Mouse (Mus musculus) testis, postnatal 10 days (tissue): Measurements from ENCODE around the gene Mphosph6.

ENCODE experiments used
- DNase-seq: peaks from one replicate; pipeline ENCODE4 v3.0.0; 2021; ENCODE audit warnings: low spot score

Gene Mphosph6

DNA sequence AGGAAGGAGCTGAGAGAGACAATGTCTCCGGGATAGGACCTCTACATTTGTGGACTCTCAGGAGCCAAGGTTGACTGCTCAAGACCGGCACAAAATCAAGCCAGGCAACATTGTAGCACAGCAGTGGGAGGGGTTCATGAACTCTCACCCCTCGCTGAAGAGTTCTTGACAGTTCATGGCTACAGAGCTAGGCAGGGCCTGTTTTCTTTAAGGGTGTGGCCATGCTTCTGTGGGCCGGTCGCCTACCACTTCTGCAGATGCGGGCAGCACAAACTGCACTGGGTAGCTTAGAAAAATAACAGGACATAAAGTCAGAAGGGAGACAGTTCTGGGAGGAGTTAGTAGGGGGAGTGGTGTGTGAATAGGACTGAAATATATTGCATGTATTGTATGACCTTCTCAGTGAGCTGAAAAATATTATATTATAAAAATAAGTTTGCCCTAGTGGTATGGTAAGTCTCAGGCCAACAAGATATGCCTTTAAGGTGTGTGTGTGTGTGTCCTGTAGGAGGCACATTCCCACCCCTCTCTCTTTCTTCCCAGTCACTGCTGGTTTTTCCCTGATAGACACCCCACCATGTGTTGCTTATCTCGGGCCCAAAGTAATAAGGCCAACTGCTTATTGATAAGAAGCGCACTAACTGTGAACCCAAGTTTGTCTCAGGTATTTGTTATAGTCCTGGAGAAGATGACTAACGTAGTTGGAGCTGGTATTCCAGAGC lies 30.5 kb downstream of the Mphosph6 start:
- DNase-seq, result no peak

DNA sequence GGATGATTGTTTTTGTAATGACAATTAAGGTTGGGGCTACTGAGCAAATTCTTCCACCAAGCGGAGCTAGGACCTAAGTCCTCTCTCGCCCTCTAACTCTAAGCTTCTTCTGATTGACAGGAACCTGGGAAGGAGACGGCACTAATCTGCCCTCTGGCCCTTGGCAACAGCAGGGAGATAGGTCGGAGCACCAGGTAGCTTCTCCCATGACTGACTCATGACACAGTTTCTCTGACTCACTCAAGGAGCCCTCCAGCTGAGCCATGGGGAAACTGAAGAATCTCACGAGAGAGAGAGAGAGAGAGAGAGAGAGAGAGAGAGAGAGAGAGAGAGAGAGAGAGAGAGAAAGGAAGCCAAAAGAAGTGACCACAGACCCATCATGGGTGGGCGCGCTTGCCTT lies 32.8 kb downstream of the Mphosph6 start:
- no peak for DNase-seq

DNA sequence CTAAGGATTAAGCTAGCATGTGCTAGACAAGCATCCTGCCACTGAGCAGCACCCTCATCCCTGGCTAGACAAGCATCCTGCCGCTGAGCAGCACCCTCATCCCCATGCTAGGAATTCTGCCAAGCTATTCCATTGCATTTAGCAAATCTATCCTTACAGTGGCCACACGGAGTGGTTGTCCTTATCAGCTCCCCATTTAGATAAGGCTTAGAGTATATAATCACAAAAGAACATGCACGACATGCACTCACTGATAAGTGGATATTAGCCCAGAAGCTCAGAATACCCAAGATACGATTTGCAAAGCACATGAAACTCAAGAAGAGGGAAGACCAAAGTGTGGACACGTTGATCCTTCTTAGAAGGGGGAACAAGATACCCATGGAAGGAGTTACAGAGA lies 35.8 kb downstream of the Mphosph6 start:
- DNase-seq, result no peak

DNA sequence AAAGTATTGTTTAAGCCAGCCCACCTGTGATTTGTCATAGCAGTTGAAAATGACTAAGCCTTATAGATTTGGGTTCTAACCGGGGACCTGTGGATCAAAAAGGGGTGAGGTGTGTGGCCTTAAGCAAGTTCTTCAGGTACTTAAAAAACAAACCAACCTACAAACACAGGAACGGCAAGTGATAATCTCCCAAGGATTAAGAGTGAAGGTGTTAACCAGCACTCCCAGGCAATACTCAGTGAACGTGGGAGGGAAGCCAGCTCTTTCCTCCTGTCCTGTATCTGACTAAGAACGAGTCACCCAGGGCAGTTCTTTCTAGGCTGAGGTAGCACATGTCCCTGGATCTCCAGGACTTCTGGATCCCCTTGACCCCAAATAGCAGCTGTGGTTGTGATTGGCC lies 37.1 kb downstream of the Mphosph6 start:
- DNase-seq, result no peak

DNA sequence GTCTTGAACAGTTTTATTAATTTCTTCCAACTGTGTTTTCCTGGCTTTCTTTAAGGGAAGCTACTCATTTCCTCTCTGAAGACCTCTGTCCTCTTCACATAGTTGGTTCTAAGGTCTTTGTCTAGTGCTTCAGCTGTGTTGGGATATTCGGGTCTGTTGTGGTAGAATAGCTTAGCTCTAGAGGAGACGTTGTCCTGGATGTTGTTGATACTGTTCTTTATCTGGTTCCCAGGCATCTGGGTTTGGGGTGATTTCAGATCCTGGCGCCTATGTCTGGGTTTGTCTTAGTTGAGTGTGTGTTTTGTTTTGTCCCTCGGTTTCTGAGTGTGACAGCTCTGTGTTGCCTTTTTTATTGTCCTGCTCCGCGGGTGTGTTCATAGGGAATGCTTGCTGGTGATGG lies 39.0 kb downstream of the Mphosph6 start:
- DNase-seq, result no peak

DNA sequence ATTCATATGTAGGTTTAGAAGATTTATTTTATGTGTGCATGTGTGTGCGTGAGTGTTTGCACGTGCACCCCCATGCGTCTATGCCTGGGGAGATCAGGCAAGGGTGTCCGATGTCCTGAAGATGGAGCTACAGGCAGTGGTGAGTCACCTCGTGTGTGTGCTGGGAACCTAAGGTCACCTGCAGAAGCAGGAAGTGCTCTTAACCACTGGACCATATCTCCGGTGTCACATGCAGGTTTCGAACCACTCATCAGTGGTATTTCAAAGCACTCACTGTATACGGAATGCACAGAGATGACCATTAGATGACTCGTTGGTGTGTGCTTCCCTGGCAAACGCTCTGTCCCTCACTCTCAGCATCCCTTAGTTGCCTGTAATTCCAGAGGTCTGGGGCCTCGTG lies 43.8 kb downstream of the Mphosph6 start:
- no peak for DNase-seq

DNA sequence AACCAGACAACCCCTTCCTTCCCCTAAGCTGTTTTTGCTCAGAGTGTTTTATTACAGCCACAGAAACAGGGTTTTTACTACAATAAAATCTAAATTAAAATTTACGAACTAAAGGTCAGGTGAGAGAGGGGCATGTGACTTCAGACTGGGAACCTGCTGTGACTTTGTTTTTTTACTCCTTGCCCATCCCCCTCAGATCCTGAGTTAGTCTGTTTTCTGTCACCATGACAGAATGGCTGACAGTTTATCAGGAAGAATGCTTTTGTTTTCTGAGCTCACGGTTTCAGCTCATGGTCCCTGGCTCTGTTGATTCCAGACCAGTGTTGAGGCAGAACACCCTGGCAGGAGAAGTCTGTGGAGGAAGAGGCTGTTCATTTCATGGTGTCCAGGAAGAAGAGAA lies 52.3 kb downstream of the Mphosph6 start:
- DNase-seq, result no peak

DNA sequence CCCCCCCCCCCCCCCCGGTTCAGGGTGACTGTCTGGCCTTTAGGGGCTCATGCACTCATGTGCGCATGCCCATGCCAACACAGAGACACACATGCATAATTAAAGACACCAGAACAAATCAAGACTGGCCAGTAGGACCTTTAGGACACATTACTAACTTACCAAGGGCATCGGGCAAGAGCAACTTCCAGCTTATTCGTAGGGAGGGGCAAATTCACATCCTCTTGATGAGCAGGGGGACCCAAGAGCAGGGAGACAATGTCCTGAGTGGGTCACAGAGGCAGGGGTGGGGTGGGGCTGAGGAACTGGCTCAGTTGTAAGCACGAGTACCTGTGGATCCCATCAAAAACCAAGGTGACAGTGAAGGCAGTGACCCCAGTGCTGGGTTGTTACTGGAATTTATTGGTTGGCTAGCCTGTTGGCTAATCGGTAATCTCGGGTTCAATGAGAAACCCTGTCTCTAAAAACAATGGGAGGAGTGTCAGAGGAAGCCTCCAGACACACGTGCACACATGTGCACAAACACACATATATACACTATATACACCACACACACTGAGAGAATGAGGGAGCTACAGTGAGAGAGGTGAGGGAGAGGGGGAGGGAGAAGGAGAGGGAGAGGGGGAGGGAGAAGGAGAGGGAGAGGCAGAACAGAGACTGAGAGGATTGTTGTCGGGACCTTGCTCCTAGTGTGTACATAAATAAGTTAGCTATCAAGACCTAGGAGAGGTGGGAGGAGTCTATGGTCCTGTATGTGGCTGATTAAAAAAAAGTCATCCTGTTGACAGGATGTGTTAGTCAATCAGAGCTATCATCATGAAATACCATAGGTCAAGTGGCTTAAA lies 53.6 kb downstream of the Mphosph6 start:
- DNase-seq, result no peak

DNA sequence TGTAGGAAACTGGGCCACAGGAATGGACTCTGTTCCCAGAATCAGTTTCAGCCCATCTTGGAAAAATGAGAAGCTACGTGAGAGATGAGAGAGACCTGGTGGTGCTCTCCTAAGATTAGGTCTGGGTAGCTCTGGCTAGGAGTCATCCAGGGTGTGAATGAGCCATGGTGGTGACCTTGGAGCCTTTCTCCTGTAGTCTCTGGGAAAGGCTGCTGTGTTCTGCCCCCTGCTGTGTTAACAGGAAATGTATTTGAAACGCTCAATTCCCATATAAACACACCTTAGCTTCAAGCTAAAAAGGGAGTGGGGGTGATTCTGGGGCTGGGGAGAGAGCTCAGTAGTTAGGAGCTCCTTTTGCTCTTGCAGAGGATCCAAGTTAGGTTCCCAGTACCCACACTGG lies 54.3 kb downstream of the Mphosph6 start:
- DNase-seq, result no peak

DNA sequence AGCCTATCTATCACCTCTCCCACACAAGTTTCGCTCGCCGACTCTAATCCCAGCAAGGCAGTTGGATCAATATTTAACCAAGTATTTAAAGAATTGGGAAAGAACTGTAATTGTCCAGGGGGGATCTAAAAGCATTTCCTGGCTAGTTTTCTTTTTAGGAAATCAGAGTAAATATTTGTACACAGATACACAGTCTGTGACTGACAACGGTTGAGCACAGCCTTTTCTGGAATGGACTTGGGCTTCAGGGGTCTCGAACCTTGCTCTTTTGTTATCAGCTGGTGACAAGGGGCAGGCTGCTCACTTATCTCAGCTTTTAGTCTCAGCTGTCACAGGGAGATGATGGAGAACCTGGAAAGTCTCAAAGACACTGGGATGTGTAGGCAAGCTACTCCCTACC lies 55.1 kb downstream of the Mphosph6 start:
- no peak for DNase-seq

DNA sequence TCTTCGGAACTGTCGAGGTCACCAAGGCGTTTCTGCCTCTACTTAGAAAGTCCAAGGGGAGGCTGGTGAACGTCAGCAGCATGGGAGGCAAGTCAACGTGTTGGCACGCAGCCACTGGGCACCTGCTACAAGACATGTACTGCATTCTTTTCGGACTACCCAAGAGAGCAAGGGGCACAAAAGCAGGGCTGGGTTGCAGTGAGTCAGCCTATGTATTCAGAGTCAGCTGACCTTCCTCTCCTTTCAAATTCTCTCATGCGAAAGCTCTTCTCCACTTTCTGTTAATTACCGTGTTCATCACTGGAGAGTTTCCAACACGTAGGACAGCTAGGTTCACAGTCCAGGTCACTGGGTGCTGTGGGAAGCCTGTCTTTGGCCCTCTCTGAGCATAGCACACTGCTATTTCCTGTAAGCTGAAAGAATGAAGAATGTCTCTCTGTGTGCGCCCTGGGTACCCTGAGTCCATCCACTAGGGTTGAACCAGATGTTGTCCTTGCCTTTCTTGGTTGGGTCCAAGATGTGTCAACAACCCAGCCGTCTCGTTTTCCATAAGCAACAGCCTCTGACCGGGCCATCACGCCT lies 59.2 kb downstream of the Mphosph6 start:
- no peak for DNase-seq
